Mouse (Mus musculus) heart, postnatal 0 days (tissue): ENCODE data around the gene Entpd2. TPM values are rescaled to one million over a fixed set of nuclear protein-coding genes. Genes with fewer than 3 reads are reported as not detected.

Experiments used
- ATAC-seq: fragments of 200-750 bp; cut with Nextera tagmentation; 2 replicates; pipeline ENCODE4 v1.8.0; 2017; ENCODE audit warnings: low read depth, moderate number of reproducible peaks, moderate library complexity; ENCODE audit not compliant: insufficient read depth
- DNase-seq: peaks from one replicate; pipeline ENCODE4 v3.0.0-alpha.2; 2016; ENCODE audit warnings: low spot score
- H3K27ac ChIP-seq: fragments of 300-500 bp; sonication (generic); 2 replicates; pipeline ENCODE4 v1.5.1; 2014; ENCODE audit warnings: low read depth, mild to moderate bottlenecking
- H3K27me3 ChIP-seq: fragments of 300-500 bp; sonication (generic); 2 replicates; pipeline ENCODE4 v1.6.1; 2014; ENCODE audit warnings: low read length, mixed read lengths; ENCODE audit not compliant: control insufficient read depth, insufficient read depth
- H3K36me3 ChIP-seq: fragments of 300-500 bp; sonication (generic); replicated peaks from 2 replicates; pipeline ENCODE4 v1.6.1; 2014; ENCODE audit warnings: low read length, mixed read lengths; ENCODE audit not compliant: control insufficient read depth, insufficient read depth
- H3K4me1 ChIP-seq: fragments of 300-500 bp; sonication (generic); 2 replicates; pipeline ENCODE4 v1.6.1; 2014; ENCODE audit warnings: antibody characterized with exemption; ENCODE audit not compliant: control insufficient read depth, insufficient read depth
- H3K4me2 ChIP-seq: fragments of 300-500 bp; sonication (generic); 2 replicates; pipeline ENCODE4 v1.6.1; 2014; ENCODE audit warnings: low read depth, mild to moderate bottlenecking, low read length, moderate library complexity
- H3K4me3 ChIP-seq: fragments of 300-500 bp; sonication (generic); 2 replicates; pipeline ENCODE4 v1.5.1; 2014; ENCODE audit warnings: low read depth, low read length
- H3K9ac ChIP-seq: fragments of 300-500 bp; sonication (generic); replicated peaks from 2 replicates; pipeline ENCODE4 v1.6.1; 2014; ENCODE audit warnings: low read depth, low read length, mixed read lengths
- H3K9me3 ChIP-seq: fragments of 300-500 bp; sonication (generic); replicated peaks from 2 replicates; pipeline ENCODE4 v1.6.1; 2016; ENCODE audit warnings: low read length; ENCODE audit not compliant: control insufficient read depth
- CTCF ChIP-seq: IDR thresholded peaks from 2 replicates; pipeline ENCODE4 v1.5.1; 2016; ENCODE audit warnings: antibody characterized with exemption, control low read depth, low read depth
- EP300 ChIP-seq: IDR thresholded peaks from 2 replicates; pipeline ENCODE4 v1.6.1; 2016; ENCODE audit warnings: antibody characterized with exemption, low read depth
- WGBS: fragments of 180-500 bp; shearing (Covaris S2); extraction: QIAGEN DNeasy Blood & Tissue Kit; methylation state at CpG from one replicate; pipeline ENCODE4 v1.1.7; 2014; 5-methylcytosine and 5-hydroxymethylcytosine counted together
- polyA plus RNA-seq: library from polyadenylated mRNA; unstranded; fragments of >200 nt; fragmentation: Nextera tagmentation; extraction: Ambion mirVana; gene quantifications from 2 replicates; pipeline ENCODE4 v1.2.1, GENCODE M21; 2015
- total RNA-seq: library from RNA; depleted of rRNA; stranded (reverse); fragments of >200 nt; gene quantifications from 2 replicates; pipeline ENCODE4 v1.2.3, GENCODE M21; 2014; ENCODE audit warnings: low replicate concordance

Entpd2 gene
- total and polyA plus RNA-seq, 2 experiments from 2014 or later: 3.5 to 7.9 TPM

- Histone ChIP-seq H3K9ac (no peak overlapping the region; the same call in 1 of the 2 replicates), H3K4me3 (peak overlapping the region; percentile 40), H3K27me3 (no peaks in the 10 kb centered on the region), H3K4me1 (peaks cover 12% of the 10 kb centered on the region; the same call in 1 of the 2 replicates), H3K4me2 (peak overlapping the region; percentile 72), H3K9me3 (no peaks in the 10 kb centered on the region), H3K27ac (no peak overlapping the region), H3K36me3 (peaks cover 26% of the 10 kb centered on the region)
- no peak for TF ChIP-seq EP300
- no peak for TF ChIP-seq CTCF
- no peak for DNase-seq
- 36% methylated on average over 18 of the region's 18 CpGs for WGBS
- ATAC-seq: no peak
Observed at GRCm38 (mm10) chr2:25355419-25356066, 40.1 kb upstream of the Entpd2 start.

GRCm38 (mm10) chr2:25356208-25357079, 39.2 kb upstream of the Entpd2 start, which contains the start of gene Dpp7:
TSS of gene Dpp7 (minus strand) at chr2:25356359.
- Histone ChIP-seq H3K4me2 (peak within 1 kb of the TSS; percentile 72), H3K27me3 (no peaks in the 10 kb centered on the region), H3K27ac (no peak within 1 kb of the TSS), H3K4me3 (peak within 1 kb of the TSS; percentile 40), H3K4me1 (peaks cover 12% of the 10 kb centered on the region; the same call in 1 of the 2 replicates), H3K36me3 (peaks cover 19% of the 10 kb centered on the region), H3K9me3 (no peaks in the 10 kb centered on the region), H3K9ac (peak within 1 kb of the TSS; percentile 36)
- TF ChIP-seq EP300 (no peak), CTCF (no peak)
- DNase-seq (peak; percentile 62), ATAC-seq (peak; percentile 53)
- WGBS: 7% methylated on average over 13 of the region's 13 CpGs

GRCm38 (mm10) chr2:25359848-25360247, 35.8 kb upstream of the Entpd2 start:
- peaks cover 15% of the 10 kb centered on the region; the same call in 1 of the 2 replicates for H3K4me1 ChIP-seq
- H3K27me3 ChIP-seq: no peaks in the 10 kb centered on the region
- H3K9me3 ChIP-seq: no peaks in the 10 kb centered on the region
- no peak overlapping the region for H3K4me2 ChIP-seq
- no peak overlapping the region for H3K27ac ChIP-seq
- H3K4me3 ChIP-seq: no peak overlapping the region
- no peak for DNase-seq
- no peak overlapping the region for H3K9ac ChIP-seq
- WGBS: 69% methylated on average over 4 of the region's 4 CpGs
- no peak for ATAC-seq
- TF ChIP-seq EP300 (no peak), CTCF (no peak)
- 0 out of 2 replicates have a peak, but pooled peaks cover 12% of the 10 kb centered on the region for H3K36me3 ChIP-seq

GRCm38 (mm10) chr2:25363478-25364178, 32.0 kb upstream of the Entpd2 start:
- WGBS: 64% methylated on average over 13 of the region's 13 CpGs

GRCm38 (mm10) chr2:25364313-25364712, 31.4 kb upstream of the Entpd2 start:
- peak overlapping the region; percentile 100; the same call in 1 of the 2 replicates for H3K4me2 ChIP-seq
- 0 out of 2 replicates have a peak, but pooled peaks cover 12% of the 10 kb centered on the region for H3K36me3 ChIP-seq
- H3K9me3 ChIP-seq: no peaks in the 10 kb centered on the region
- no peak for ATAC-seq
- no peak for DNase-seq
- H3K4me1 ChIP-seq: peaks cover 12% of the 10 kb centered on the region
- WGBS: 93% methylated on average over 4 of the region's 4 CpGs
- TF ChIP-seq EP300 (no peak), CTCF (no peak)
- peaks cover 6% of the 10 kb centered on the region; the same call in 1 of the 2 replicates for H3K27me3 ChIP-seq
- no peak overlapping the region for H3K4me3 ChIP-seq
- H3K9ac ChIP-seq: 0 out of 2 replicates have a peak overlapping the region, but pooled peaks have one; percentile 57
- no peak overlapping the region for H3K27ac ChIP-seq

More at GRCm38 (mm10) chr2:25363478-25364178, 32.0 kb upstream of the Entpd2 start:
- no peak overlapping the region for H3K27ac ChIP-seq
- H3K4me2 ChIP-seq: no peak overlapping the region
- DNase-seq (no peak), ATAC-seq (no peak)
- H3K4me3 ChIP-seq: no peak overlapping the region
- H3K36me3 ChIP-seq: 0 out of 2 replicates have a peak, but pooled peaks cover 12% of the 10 kb centered on the region
- H3K9me3 ChIP-seq: no peaks in the 10 kb centered on the region
- peaks cover 6% of the 10 kb centered on the region; the same call in 1 of the 2 replicates for H3K27me3 ChIP-seq
- H3K9ac ChIP-seq: no peak overlapping the region
- peaks cover 12% of the 10 kb centered on the region for H3K4me1 ChIP-seq
- TF ChIP-seq CTCF (no peak), EP300 (no peak)
